Mouse (Mus musculus) granulocyte monocyte progenitor cell, adult 5-6 weeks (primary cell): Measurements from ENCODE around the gene Uso1. TPM values are rescaled to one million over a fixed set of nuclear protein-coding genes. Genes with fewer than 3 reads are reported as not detected.
A peak's percentile ranks its signal among the peaks of the same experiment; 100 is the strongest.
"Not testable (repeated sequence)": the region's sequence is repeated elsewhere in the genome, so short reads cannot be mapped to it uniquely, and the experiment has no call there.

ENCODE experiments used
- ATAC-seq: replicated peaks from 2 replicates; pipeline ENCODE4 v1.8.0; 2016; ENCODE audit warnings: mild to moderate bottlenecking, moderate TSS enrichment, inconsistent platforms; ENCODE audit not compliant: poor library complexity, severe bottlenecking
- total RNA-seq, 2 experiments: library from RNA; stranded (forward) in 1 of 2; stranded (reverse) in 1 of 2; fragments of 200-712, 200-1000 nt in 1 of 2; fragments of >200 nt in 1 of 2; fragmentation: Nextera tagmentation in 1 of 2; gene quantifications; 2 replicates each; pipeline ENCODE4 v1.2.3; 2014 to 2017

Gene Uso1
- total RNA-seq, 2 experiments from 2014 or later = 28.1 to 49.7 TPM

GRCm38 (mm10) chr5:92125446-92125845 lies 12.3 kb upstream of the Uso1 start:
- no peak for ATAC-seq

- ATAC-seq = peak; percentile 67
These were observed 10.6 kb upstream of the Uso1 start for GRCm38 (mm10) chr5:92127141-92127625.

GRCm38 (mm10) chr5:92127751-92128150 lies 10.0 kb upstream of the Uso1 start:
- ATAC-seq = no peak

GRCm38 (mm10) chr5:92128570-92128969 lies 9.2 kb upstream of the Uso1 start:
- ATAC-seq = peak; percentile 98

- no peak for ATAC-seq
These were observed 8.4 kb upstream of the Uso1 start for GRCm38 (mm10) chr5:92129321-92129768.

GRCm38 (mm10) chr5:92130040-92130682 lies 7.6 kb upstream of the Uso1 start:
- no peak for ATAC-seq

GRCm38 (mm10) chr5:92132127-92132526 lies 5.6 kb upstream of the Uso1 start:
- ATAC-seq = no peak

GRCm38 (mm10) chr5:92133006-92133405 lies 4.7 kb upstream of the Uso1 start:
- ATAC-seq = not testable (repeated sequence)

GRCm38 (mm10) chr5:92134934-92135333 lies 2.8 kb upstream of the Uso1 start:
- no peak for ATAC-seq

GRCm38 (mm10) chr5:92136536-92137238 lies 1.1 kb upstream of the Uso1 start:
- ATAC-seq = peak; percentile 54

- ATAC-seq = peak; percentile 56
These were observed 419 bp downstream of the Uso1 start for GRCm38 (mm10) chr5:92138093-92138621.

- no peak for ATAC-seq
These were observed 1.5 kb downstream of the Uso1 start for GRCm38 (mm10) chr5:92139191-92139590.

- ATAC-seq = no peak
These were observed 4.0 kb downstream of the Uso1 start for GRCm38 (mm10) chr5:92141696-92142095.

- no peak for ATAC-seq
These were observed 4.7 kb downstream of the Uso1 start for GRCm38 (mm10) chr5:92142481-92142880.

- no peak for ATAC-seq
These were observed 5.9 kb downstream of the Uso1 start for GRCm38 (mm10) chr5:92143665-92144064.

- ATAC-seq = peak; percentile 81
These were observed 7.4 kb downstream of the Uso1 start for GRCm38 (mm10) chr5:92144954-92145708.

- ATAC-seq = no peak
These were observed 10.5 kb downstream of the Uso1 start for GRCm38 (mm10) chr5:92148248-92148647.

GRCm38 (mm10) chr5:92149330-92149982 lies 11.7 kb downstream of the Uso1 start:
- no peak; the same call in 1 of the 2 replicates for ATAC-seq

- no peak for ATAC-seq
These were observed 17.1 kb downstream of the Uso1 start for GRCm38 (mm10) chr5:92154861-92155260.

- no peak for ATAC-seq
These were observed 28.2 kb downstream of the Uso1 start for GRCm38 (mm10) chr5:92165976-92166375.
